Mouse (Mus musculus): ENCODE data around the gene Hoxa4.

GRCm38 (mm10) chr6:52236806-52237205, 45.3 kb upstream of the Hoxa4 start:
- TF ChIP-seq CTCF (IDR thresholded peaks at IDR 0.05; ENCODE audit: low read depth) (no peak), EP300 (IDR thresholded peaks at IDR 0.05; ENCODE audit: low read depth) (no peak)
